Mouse (Mus musculus): ENCODE data around the gene Trank1.

Gene Trank1

DNA sequence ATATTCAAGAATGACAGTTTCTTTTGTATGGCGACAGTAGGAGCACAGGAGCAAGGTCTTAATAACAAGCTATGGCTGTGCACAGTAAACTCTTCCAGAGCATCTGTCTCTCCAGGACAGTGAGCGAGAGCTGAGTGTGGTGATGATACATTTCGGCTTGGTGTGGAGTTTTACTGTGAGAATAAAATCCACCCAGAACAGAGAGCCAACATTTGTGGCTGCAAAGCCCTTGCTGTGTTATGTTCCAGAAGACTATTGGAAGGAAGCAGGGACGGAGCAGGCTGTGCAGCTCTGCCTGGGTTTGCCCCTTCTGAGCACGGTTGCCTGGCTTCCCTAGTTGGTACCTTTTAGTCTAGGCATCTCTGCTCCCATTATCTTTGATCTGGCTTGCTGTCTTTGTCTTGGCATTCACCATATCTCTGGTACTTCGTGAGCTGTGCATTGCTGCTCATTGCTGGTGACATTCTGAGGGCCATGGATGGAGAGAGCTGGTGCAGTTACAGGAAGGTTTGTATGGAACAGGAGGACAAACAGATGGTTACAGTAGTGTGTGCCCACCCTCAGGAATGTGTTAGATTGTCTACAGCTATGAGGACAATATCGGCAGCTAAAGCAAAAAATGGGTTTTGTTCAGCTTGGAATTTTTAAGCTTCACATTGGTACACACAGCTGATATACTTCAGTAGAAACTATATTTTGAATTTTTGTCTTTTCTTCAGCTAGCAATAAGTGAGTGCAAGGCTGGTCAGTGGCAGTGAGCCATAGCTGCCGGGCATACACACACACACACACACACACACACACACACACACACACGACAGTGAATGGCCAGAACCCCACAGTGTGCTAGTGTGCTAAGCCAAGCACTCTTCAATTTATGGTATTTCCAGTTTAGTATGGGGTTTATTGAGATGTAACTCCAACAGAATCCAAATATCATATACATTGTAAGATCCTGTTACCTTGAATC is 69.8 kb downstream of the Trank1 start:
- DNase-seq (ENCODE audit: low spot score in 2 of 2), result no peak

DNA sequence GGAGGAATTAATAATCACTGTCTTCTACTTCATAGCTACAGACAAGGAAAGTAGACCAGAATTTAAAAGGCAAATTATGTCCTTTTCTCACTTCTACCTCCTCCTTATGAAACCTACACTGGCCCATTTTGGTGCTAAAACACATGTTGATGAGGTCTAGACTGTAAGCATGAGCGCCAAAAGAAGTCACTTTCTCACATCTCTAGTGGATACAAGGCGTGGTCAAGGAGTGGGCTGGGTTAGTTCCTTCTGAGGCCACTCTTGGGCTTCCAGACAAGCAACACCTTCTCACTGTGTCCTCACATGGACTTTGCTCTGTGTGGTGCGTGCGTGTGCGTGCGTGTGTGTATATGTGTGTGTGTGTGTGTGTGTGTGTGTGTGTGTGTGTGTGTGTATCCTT is 70.9 kb downstream of the Trank1 start:
- DNase-seq (ENCODE audit: low spot score in 2 of 2), result no peak

- DNase-seq (ENCODE audit: low spot score in 2 of 2), result no peak
Measured at GRCm38 (mm10) chr9:111383046-111383445, 71.5 kb downstream of the Trank1 start.

GRCm38 (mm10) chr9:111383756-111384155 is 72.2 kb downstream of the Trank1 start:
- no peak for DNase-seq (ENCODE audit: low spot score in 2 of 2)

DNA sequence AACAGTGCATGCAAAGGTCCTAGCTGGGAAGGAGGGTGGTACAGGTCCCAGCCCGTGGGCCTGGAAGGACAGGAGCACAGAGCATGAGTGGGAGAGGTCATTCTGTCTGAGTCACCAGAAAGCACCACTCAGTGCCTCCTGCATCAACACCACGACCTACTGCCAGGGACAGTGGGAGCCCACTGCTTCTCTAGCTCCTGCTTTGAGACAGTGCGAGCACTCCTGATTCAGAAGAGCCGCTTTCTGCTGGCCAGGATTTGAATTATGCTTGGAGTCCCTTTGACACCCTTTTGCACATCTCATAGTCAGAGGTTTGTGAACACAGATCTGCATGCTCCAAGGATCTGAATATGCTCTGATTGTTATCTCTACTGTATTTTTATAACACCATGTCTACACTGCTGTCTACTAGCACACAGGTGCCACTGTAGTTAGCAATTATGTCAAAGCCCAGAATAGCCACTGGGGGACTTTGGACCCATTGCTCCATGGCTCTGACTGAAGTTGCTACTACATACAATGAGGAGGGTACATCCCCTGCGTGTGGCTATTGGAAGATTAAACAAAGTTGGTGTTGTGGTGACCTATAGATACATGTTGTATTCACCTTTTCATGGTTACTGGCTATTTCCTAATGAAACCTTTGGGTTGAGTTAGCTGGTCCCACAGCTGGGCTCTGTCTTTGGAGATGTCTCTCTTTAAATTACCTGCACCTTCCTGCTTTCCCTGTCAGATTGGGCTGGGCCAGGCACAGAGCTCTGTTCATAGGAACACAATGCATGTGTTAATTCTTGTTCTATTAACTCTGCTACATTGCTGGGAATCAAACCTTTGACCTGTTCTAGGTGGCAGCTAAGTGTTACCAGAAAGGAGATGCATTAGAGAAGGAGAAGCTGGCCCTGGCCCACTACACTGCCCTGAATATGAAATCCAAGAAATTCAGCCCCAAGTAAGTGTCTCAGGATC is 74.3 kb downstream of the Trank1 start:
- no peak for DNase-seq (ENCODE audit: low spot score in 2 of 2)

GRCm38 (mm10) chr9:111386569-111386968 is 75.0 kb downstream of the Trank1 start:
- no peak for DNase-seq (ENCODE audit: low spot score in 2 of 2)

DNA sequence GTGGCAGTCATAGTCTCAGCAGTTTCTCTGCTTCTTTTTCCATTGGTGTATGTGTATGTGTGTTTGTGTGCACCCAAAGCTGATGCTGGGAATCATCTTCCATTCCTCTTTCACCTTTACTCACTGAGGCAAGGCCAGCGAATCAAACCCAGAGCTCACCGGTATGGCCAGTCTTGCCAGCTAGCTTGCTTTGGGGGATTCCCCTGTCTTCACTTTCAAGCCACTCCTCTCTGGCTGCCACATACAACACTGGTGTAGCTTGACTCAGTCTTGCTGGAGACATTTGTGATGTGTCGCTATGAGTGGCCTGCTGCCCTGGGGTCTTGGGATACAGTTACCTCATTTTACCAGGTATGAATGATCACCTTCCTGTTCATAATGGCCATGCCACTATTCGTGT is 76.0 kb downstream of the Trank1 start:
- no peak for DNase-seq (ENCODE audit: low spot score in 2 of 2)

GRCm38 (mm10) chr9:111390016-111390415 is 78.5 kb downstream of the Trank1 start:
- no peak for DNase-seq (ENCODE audit: low spot score in 2 of 2)

GRCm38 (mm10) chr9:111391036-111391435 is 79.5 kb downstream of the Trank1 start:
- DNase-seq (ENCODE audit: low spot score in 2 of 2), result no peak

GRCm38 (mm10) chr9:111391926-111392442 is 80.4 kb downstream of the Trank1 start:
- DNase-seq (ENCODE audit: low spot score in 2 of 2), result no peak

GRCm38 (mm10) chr9:111395265-111395664 is 83.7 kb downstream of the Trank1 start:
- DNase-seq (ENCODE audit: low spot score in 2 of 2), result no peak

DNA sequence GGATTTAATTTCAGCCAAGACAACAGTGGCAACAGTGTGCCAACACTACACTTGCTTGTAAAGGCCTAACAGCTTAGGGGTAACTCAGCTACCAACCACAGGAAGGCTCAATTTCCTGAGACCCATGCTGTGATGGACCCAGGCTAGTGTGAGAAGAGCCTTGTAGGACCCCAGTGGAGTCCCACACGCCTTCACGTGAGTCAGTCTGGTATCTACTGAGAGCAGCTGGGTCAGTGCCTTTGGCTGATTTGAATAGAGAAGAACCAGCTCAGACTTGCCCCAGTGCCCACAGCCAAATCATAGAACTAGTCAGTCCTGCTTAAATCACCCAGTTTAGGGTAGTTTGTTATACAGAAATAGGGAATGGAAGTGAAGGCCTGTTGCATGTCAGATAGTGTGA is 86.5 kb downstream of the Trank1 start:
- no peak for DNase-seq (ENCODE audit: low spot score in 2 of 2)

DNA sequence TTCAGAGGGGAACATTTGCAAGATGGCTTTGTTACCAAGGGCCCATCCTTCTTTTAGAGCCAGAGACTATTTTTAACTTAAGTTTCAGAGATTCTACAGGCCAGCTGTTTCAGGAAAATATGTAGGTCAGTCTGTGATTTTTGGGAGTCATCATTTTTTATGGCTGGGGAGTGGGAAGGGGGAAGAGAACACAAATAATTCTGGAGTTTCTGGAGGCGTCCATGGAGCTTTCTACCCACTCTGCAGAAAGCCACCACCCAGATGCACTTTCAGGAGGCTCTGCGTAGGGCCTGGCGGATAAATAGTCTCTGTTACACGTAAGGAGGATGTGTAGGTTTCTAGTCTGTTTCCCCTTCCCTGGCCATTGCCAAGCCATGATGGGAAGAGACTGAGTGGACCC is 88.5 kb downstream of the Trank1 start:
- DNase-seq (ENCODE audit: low spot score in 2 of 2), result no peak

- no peak for DNase-seq (ENCODE audit: low spot score in 2 of 2)
Measured at GRCm38 (mm10) chr9:111403159-111403558, 91.6 kb downstream of the Trank1 start.

DNA sequence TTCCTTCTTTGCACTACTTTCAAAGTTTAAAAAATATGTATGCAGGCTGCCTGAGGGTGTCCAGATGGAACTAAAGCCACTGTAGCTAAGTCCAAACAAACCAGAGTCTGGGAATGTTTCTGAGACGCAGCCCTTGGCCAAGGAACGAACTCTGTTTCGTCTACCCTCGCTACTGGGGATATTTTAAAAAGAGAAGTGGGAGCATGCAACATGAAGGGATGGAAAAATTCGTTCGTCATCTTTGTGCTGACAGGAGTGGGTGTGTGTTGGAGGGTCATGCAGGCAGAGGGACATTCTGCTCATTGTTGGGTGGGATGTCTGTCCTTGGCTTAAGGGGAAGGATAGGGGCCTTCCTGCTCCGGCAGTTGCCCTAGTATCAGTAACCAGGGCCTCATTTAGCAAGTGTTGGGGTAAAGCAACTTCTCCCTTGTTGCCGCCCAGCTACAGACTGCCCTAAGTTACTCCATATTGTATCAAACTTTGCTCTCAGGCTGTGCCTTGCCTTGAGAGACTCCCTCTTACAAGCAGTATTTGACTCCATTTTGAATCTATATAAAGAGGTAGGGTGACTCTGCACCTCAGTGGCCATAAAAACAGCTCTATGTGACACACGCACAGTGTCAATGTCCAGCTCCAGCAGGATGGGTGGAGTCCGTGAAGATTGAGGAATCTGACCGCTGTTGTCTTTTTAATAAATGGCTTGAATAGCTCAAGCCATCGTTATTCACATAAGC is 93.0 kb downstream of the Trank1 start:
- DNase-seq (ENCODE audit: low spot score in 2 of 2), result no peak

- DNase-seq (ENCODE audit: low spot score in 2 of 2), result no peak
Measured at GRCm38 (mm10) chr9:111405080-111405428, 93.5 kb downstream of the Trank1 start.

GRCm38 (mm10) chr9:111408012-111408411 is 96.5 kb downstream of the Trank1 start:
- no peak for DNase-seq (ENCODE audit: low spot score in 2 of 2)

GRCm38 (mm10) chr9:111408427-111408826 is 96.9 kb downstream of the Trank1 start:
- DNase-seq (ENCODE audit: low spot score in 2 of 2), result no peak

- DNase-seq (ENCODE audit: low spot score in 2 of 2), result no peak
Measured at GRCm38 (mm10) chr9:111412471-111413160, 101.1 kb downstream of the Trank1 start.

DNA sequence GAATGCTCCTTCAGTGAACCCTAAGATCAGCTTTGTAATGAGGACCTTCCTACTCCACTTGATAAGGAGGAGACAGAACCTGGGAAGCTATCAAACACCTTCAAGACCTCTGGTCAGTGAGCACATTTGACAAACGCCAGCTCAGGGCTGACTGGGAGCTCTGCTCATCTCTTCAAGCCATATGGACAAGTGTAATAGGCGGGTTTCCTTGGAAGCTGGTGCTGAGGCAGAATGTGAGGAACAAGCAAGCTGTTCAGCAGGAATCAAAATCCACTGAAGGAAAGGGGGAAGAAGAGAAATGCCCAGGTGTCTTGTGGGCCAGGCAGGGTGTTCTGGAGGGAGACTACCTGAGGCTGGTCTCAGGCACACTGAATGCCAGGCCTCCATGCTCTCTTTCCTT is 110.3 kb downstream of the Trank1 start:
- no peak for DNase-seq (ENCODE audit: low spot score in 2 of 2)

DNA sequence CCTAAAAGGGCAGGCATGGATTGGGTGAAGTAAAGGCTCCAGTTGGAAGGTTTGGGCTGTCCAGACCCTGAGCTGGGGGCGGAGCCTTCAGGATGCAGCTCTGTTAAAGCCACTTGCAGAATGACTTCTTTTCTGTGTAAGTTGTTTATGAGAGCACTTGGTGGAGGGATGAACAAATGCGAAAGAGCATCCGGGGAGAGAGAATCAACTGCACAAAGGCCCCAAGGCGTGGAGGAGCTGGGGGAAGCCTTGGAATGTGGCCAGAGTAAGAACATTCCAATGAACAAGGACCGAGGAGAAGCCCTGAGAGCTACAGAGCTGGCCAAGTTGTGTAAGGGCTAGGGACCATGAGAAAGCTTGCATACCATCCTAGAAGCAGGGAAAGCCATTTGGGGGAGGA is 111.0 kb downstream of the Trank1 start:
- no peak for DNase-seq (ENCODE audit: low spot score in 2 of 2)

All from heart, adult 9 months (tissue).